Mouse (Mus musculus) kidney, embryonic 15.5 days (tissue): Measurements from ENCODE around the gene Nol3. TPM values are rescaled to one million over a fixed set of nuclear protein-coding genes. Genes with fewer than 3 reads are reported as not detected.
A peak's percentile ranks its signal among the peaks of the same experiment; 100 is the strongest.

Experiments
- ATAC-seq: fragments of 200-750 bp; cut with Nextera tagmentation; replicated peaks from 2 replicates; pipeline ENCODE4 v1.8.0; 2017; ENCODE audit warnings: moderate TSS enrichment; ENCODE audit not compliant: low FRiP score
- H3K27ac ChIP-seq: fragments of 300-500 bp; sonication (generic); 2 replicates; pipeline ENCODE4 v1.5.1; 2015; ENCODE audit warnings: mild to moderate bottlenecking, inconsistent platforms
- H3K27me3 ChIP-seq: fragments of 300-500 bp; sonication (generic); 2 replicates; pipeline ENCODE4 v1.6.1; 2015; ENCODE audit warnings: inconsistent platforms
- H3K36me3 ChIP-seq: fragments of 300-500 bp; sonication (generic); 2 replicates; pipeline ENCODE4 v1.6.1; 2015; ENCODE audit warnings: inconsistent platforms
- H3K4me1 ChIP-seq: fragments of 300-500 bp; sonication (generic); 2 replicates; pipeline ENCODE4 v1.6.1; 2015; ENCODE audit warnings: inconsistent platforms
- H3K4me2 ChIP-seq: fragments of 300-500 bp; sonication (generic); 2 replicates; pipeline ENCODE4 v1.6.1; 2015; ENCODE audit warnings: moderate library complexity, mild to moderate bottlenecking, inconsistent platforms
- H3K4me3 ChIP-seq: fragments of 300-500 bp; sonication (generic); replicated peaks from 2 replicates; pipeline ENCODE4 v1.5.1; 2015; ENCODE audit warnings: mild to moderate bottlenecking, inconsistent platforms
- H3K9ac ChIP-seq: fragments of 300-500 bp; sonication (generic); 2 replicates; pipeline ENCODE4 v1.6.1; 2015; ENCODE audit warnings: mild to moderate bottlenecking, inconsistent platforms
- H3K9me3 ChIP-seq: fragments of 300-500 bp; sonication (generic); replicated peaks from 2 replicates; pipeline ENCODE4 v1.6.1; 2016; ENCODE audit warnings: inconsistent platforms
- WGBS: fragments of 180-500 bp; shearing (Covaris S2); methylation state at CpG from one replicate; pipeline ENCODE4 v1.1.7; 2015; ENCODE audit warnings: mixed read lengths; 5-methylcytosine and 5-hydroxymethylcytosine counted together
- polyA plus RNA-seq: library from polyadenylated mRNA; unstranded; fragments of >200 nt; fragmentation: Nextera tagmentation; extraction: Ambion mirVana; gene quantifications from 2 replicates; pipeline ENCODE4 v1.2.1, GENCODE M21; 2015

Gene Nol3
- polyA plus RNA-seq, 1 experiment from 2014 or later: 0.84 TPM

- H3K4me3 ChIP-seq: no peak overlapping the region
- no peak for ATAC-seq
- WGBS: 69% methylated on average over 19 of the region's 19 CpGs
- H3K27ac ChIP-seq: no peak overlapping the region
- H3K36me3 ChIP-seq: no peaks in the 10 kb centered on the region
- no peaks in the 10 kb centered on the region for H3K9me3 ChIP-seq
- H3K4me2 ChIP-seq: no peak overlapping the region
- peaks cover 11% of the 10 kb centered on the region for H3K27me3 ChIP-seq
- H3K9ac ChIP-seq: no peak overlapping the region
- H3K4me1 ChIP-seq: peaks cover 42% of the 10 kb centered on the region
Measured at GRCm38 (mm10) chr8:105293405-105293804, 17.5 kb downstream of the Nol3 start.

- Histone ChIP-seq H3K9me3 (no peaks in the 10 kb centered on the region), H3K27me3 (peaks cover 11% of the 10 kb centered on the region), H3K4me2 (peak overlapping the region; percentile 47), H3K4me1 (peaks cover 38% of the 10 kb centered on the region), H3K27ac (no peak overlapping the region), H3K9ac (no peak overlapping the region), H3K4me3 (peak overlapping the region; percentile 34), H3K36me3 (peaks cover 13% of the 10 kb centered on the region)
- ATAC-seq: no peak
- WGBS: 70% methylated on average over 9 of the region's 9 CpGs
Measured at GRCm38 (mm10) chr8:105294776-105295175, 18.8 kb downstream of the Nol3 start.

GRCm38 (mm10) chr8:105295256-105295655 is 19.3 kb downstream of the Nol3 start:
- WGBS: 68% methylated on average over 11 of the region's 11 CpGs
- peak overlapping the region; percentile 38 for H3K27ac ChIP-seq

GRCm38 (mm10) chr8:105295895-105296573 is 20.1 kb downstream of the Nol3 start, which contains the start of gene Exoc3l:
Gene Exoc3l, minus strand, starts transcription at chr8:105296101.
- peak within 1 kb of the TSS; percentile 100 for H3K4me3 ChIP-seq
- H3K4me1 ChIP-seq: peaks cover 26% of the 10 kb centered on the region
- H3K27me3 ChIP-seq: no peaks in the 10 kb centered on the region
- H3K9me3 ChIP-seq: no peaks in the 10 kb centered on the region
- H3K9ac ChIP-seq: peak within 1 kb of the TSS; percentile 97; the same call in 1 of the 2 replicates
- peak within 1 kb of the TSS; percentile 80 for H3K27ac ChIP-seq
- peaks cover 25% of the 10 kb centered on the region for H3K36me3 ChIP-seq
- 58% methylated on average over 11 of the region's 11 CpGs for WGBS
- peak within 1 kb of the TSS; percentile 92 for H3K4me2 ChIP-seq
- ATAC-seq: no peak

More at GRCm38 (mm10) chr8:105295256-105295655, 19.3 kb downstream of the Nol3 start:
- H3K4me1 ChIP-seq: peaks cover 33% of the 10 kb centered on the region
- H3K9ac ChIP-seq: no peak overlapping the region
- H3K9me3 ChIP-seq: no peaks in the 10 kb centered on the region
- peaks cover 18% of the 10 kb centered on the region for H3K36me3 ChIP-seq
- peak overlapping the region; percentile 34 for H3K4me3 ChIP-seq
- H3K27me3 ChIP-seq: peaks cover 6% of the 10 kb centered on the region
- peak overlapping the region; percentile 47 for H3K4me2 ChIP-seq
- ATAC-seq: no peak

- WGBS: under 1% methylated on average over 58 of the region's 58 CpGs
- H3K9ac ChIP-seq: peak within 1 kb of the TSS; percentile 97
- H3K4me3 ChIP-seq: peak within 1 kb of the TSS; percentile 100
- peak within 1 kb of the TSS; percentile 92 for H3K4me2 ChIP-seq
- H3K36me3 ChIP-seq: peaks cover 42% of the 10 kb centered on the region
- H3K27ac ChIP-seq: peak within 1 kb of the TSS; percentile 80
- H3K9me3 ChIP-seq: no peaks in the 10 kb centered on the region
- ATAC-seq: peak; percentile 86
- H3K27me3 ChIP-seq: no peaks in the 10 kb centered on the region
- peaks cover 26% of the 10 kb centered on the region for H3K4me1 ChIP-seq
Measured at GRCm38 (mm10) chr8:105297511-105298192, 21.7 kb downstream of the Nol3 start, which contains the start of gene E2f4. Gene E2f4, plus strand, starts transcription at chr8:105297663.

GRCm38 (mm10) chr8:105298351-105299252 is 22.7 kb downstream of the Nol3 start:
- Histone ChIP-seq H3K4me2 (peak overlapping the region; percentile 92), H3K9ac (peak overlapping the region; percentile 97), H3K27ac (peak overlapping the region; percentile 3; the same call in 1 of the 2 replicates), H3K4me3 (peak overlapping the region; percentile 100), H3K9me3 (no peaks in the 10 kb centered on the region), H3K27me3 (no peaks in the 10 kb centered on the region), H3K36me3 (peaks cover 51% of the 10 kb centered on the region), H3K4me1 (peaks cover 26% of the 10 kb centered on the region)
- WGBS: 55% methylated on average over 18 of the region's 18 CpGs
- no peak for ATAC-seq

GRCm38 (mm10) chr8:105299962-105300361 is 24.0 kb downstream of the Nol3 start:
- H3K9ac ChIP-seq: no peak overlapping the region
- 94% methylated on average over 8 of the region's 8 CpGs for WGBS
- no peak overlapping the region for H3K4me3 ChIP-seq
- no peak overlapping the region for H3K27ac ChIP-seq
- H3K9me3 ChIP-seq: no peaks in the 10 kb centered on the region
- peaks cover 65% of the 10 kb centered on the region for H3K36me3 ChIP-seq
- no peak overlapping the region for H3K4me2 ChIP-seq
- H3K27me3 ChIP-seq: no peaks in the 10 kb centered on the region
- ATAC-seq: peak; percentile 59; the same call in 1 of the 2 replicates
- H3K4me1 ChIP-seq: peaks cover 34% of the 10 kb centered on the region

GRCm38 (mm10) chr8:105303396-105303795 is 27.5 kb downstream of the Nol3 start:
- H3K27me3 ChIP-seq: no peaks in the 10 kb centered on the region
- H3K4me3 ChIP-seq: no peak overlapping the region
- H3K4me1 ChIP-seq: peaks cover 34% of the 10 kb centered on the region
- H3K9me3 ChIP-seq: no peaks in the 10 kb centered on the region
- H3K4me2 ChIP-seq: no peak overlapping the region
- no peak overlapping the region for H3K27ac ChIP-seq
- peaks cover 78% of the 10 kb centered on the region for H3K36me3 ChIP-seq
- ATAC-seq: no peak
- H3K9ac ChIP-seq: no peak overlapping the region
- WGBS: 84% methylated on average over 8 of the region's 8 CpGs

- Histone ChIP-seq H3K4me2 (no peak overlapping the region), H3K9me3 (no peaks in the 10 kb centered on the region), H3K36me3 (peaks cover 78% of the 10 kb centered on the region), H3K4me1 (peaks cover 30% of the 10 kb centered on the region), H3K27ac (peak overlapping the region; percentile 91; the same call in 1 of the 2 replicates), H3K27me3 (no peaks in the 10 kb centered on the region), H3K4me3 (no peak overlapping the region), H3K9ac (no peak overlapping the region)
- 78% methylated on average over 9 of the region's 9 CpGs for WGBS
- ATAC-seq: no peak
Measured at GRCm38 (mm10) chr8:105303874-105304273, 27.9 kb downstream of the Nol3 start.

- Histone ChIP-seq H3K4me2 (no peak overlapping the region), H3K4me3 (no peak overlapping the region), H3K27me3 (no peaks in the 10 kb centered on the region), H3K27ac (peak overlapping the region; percentile 91), H3K9me3 (no peaks in the 10 kb centered on the region), H3K36me3 (peaks cover 78% of the 10 kb centered on the region), H3K4me1 (peaks cover 27% of the 10 kb centered on the region), H3K9ac (no peak overlapping the region)
- peak; percentile 12 for ATAC-seq
- WGBS: 65% methylated on average over 9 of the region's 9 CpGs
Measured at GRCm38 (mm10) chr8:105304325-105305210, 28.6 kb downstream of the Nol3 start.
